Mouse (Mus musculus) cerebellum, postnatal 25 days (tissue): ENCODE measurements at regions not wholly inside any gene's neighbourhood (a gene's known extent, or its start where the extent isn't known, plus 50 kb on each side); places are given as distances from the start of the nearest gene placed in this dataset.

ENCODE experiments used
- DNase-seq, 2 experiments: peaks; one replicate each; pipeline ENCODE4 v3.0.0; 2021; ENCODE audit warnings: mixed read lengths in 2 of 2

- no peak for DNase-seq
Measured at GRCm38 (mm10) chr3:7306800-7307199, 686.6 kb upstream of the 1700008P02Rik start.

- no peak for DNase-seq
Measured at GRCm38 (mm10) chr3:7298511-7298910, 678.3 kb upstream of the 1700008P02Rik start.

DNA sequence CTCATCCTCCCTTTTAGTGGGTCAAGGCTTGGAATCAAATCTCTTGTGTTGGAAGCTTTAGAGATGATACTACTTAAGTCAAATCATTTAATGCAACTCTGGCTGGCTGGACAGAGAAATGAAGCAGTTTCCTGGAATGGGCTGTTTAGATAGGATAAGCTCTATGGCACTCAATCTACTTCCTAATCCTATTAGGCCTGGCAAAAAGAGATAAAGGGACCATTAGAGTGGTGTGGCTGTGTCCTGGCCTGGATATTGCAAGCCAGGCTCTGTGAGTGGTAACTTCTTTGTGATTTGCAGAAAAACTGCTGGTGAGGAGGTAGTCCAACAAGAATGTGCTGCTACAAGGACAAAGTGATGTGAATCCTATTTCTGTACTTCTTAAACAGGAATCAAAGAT lies 670.8 kb upstream of the 1700008P02Rik start:
- no peak for DNase-seq

GRCm38 (mm10) chr3:7257591-7257990 lies 637.3 kb upstream of the 1700008P02Rik start:
- no peak for DNase-seq

- DNase-seq, result no peak
Measured at GRCm38 (mm10) chr3:7248337-7248736, 628.1 kb upstream of the 1700008P02Rik start.

- DNase-seq, result no peak
Measured at GRCm38 (mm10) chr3:7229769-7230168, 609.5 kb upstream of the 1700008P02Rik start.

DNA sequence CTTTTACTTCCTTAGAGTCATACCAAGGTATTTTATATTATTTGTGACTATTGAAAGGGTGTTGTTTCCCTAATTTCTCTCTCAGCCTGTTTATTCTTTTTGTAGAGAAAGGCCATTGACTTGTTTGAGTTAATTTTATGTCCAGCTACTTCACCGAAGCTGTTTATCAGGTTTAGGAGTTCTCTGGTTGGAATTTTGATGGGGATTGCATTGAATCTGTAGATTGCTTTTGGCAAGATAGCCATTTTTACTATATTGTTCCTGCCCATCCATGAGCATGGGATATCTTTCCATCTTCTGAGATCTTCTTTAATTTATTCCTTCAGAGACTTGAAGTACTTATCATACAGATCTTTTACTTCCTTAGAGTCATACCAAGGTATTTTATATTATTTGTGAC lies 568.3 kb upstream of the 1700008P02Rik start:
- peak in 1 of 2 experiments; percentile 22 for DNase-seq

- no peak for DNase-seq
Measured at GRCm38 (mm10) chr3:7166596-7166995, 546.4 kb upstream of the 1700008P02Rik start.

GRCm38 (mm10) chr3:7138996-7139395 lies 518.8 kb upstream of the 1700008P02Rik start:
- DNase-seq, result no peak

DNA sequence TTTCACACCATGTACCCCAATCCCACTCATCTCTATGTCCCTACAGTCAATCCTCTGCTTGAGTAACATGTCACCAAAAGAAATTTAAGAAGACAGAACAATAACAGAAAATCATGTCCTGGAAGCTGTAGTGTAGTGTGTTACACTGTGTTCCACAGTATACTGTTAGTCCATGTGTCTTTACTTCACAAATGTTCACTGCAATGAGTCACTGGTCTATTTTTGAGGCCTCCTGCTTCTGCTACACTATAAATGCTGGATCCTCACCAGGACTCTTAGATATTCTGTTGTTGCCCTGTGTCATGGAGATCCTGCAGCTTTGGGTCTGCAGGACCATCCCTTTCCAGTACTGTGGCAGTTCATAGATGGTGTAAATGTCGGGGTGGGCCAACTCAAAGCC lies 514.5 kb upstream of the 1700008P02Rik start:
- no peak for DNase-seq
